Mouse (Mus musculus): ENCODE results near the gene Gss.

GRCm38 (mm10) chr2:155616971-155617370 lies 24.4 kb upstream of the Gss start:
- TF ChIP-seq CTCF (IDR thresholded peaks at IDR 0.05), result no peak
- no peak for TF ChIP-seq EP300 (IDR thresholded peaks at IDR 0.05)
